ENCODE assay signal across 19 mouse cellular contexts in the genomic region with DNA sequence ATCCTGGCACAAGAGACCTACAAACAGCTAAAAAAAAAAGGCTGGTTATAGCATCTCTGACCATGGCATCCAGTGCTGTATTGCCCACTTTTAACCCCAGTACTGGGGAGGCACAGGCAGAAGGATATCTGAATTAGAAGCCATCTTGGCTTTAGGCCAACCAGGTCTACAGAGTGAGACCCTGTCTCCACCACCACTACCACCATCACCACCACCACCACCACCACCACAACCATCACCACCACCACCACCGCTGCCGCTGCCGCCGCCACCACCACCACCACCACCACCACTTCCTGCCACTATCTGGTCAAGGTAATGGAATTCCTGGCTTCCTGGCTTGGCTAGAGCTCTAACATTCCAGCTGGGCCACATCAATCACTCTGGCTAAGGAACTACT. TPM values are rescaled to one million over a fixed set of nuclear protein-coding genes. Genes with fewer than 3 reads are reported as not detected.
DNase-seq lines count a peak whose midpoint lies in the region; ATAC-seq lines count a peak whose summit lies in the region.
"Had no signal": no experiment of that assay in that cellular context is flagged by ENCODE, and none has a peak within 500 bp of the region (broad histone marks: within the 10 kb centered on the region; RNA-seq: fewer than 3 reads in every experiment).

No protein-coding gene starts in this region.

- ATAC-seq in limb, embryonic 15.5 days (ENCODE audit: insufficient number of reproducible peaks, low FRiP score, low TSS enrichment, low read depth), result no peak
- ATAC-seq: CD4-positive, CD25-positive, alpha-beta regulatory T cell, adult 4 months; forebrain, embryonic 15.5 days; hindbrain, postnatal 0 days had no signal

- intact Hi-C loops in heart, postnatal 25 days (cut with DNase I), result no loop called here

- no peaks in the 10 kb centered on the region for H3K36me3 ChIP-seq in limb, embryonic 15.5 days
- H3K36me3 ChIP-seq in limb, embryonic 10.5 days, result no peaks in the 10 kb centered on the region
- H3K36me3 ChIP-seq: embryonic facial prominence, embryonic 12.5 days; forebrain, embryonic 15.5 days; G1E; hindbrain, embryonic 13.5 days had no signal

- H3K27ac ChIP-seq in limb, embryonic 15.5 days, result peak overlapping the region; percentile 51; the same call in 1 of the 2 replicates
- no peak overlapping the region for H3K27ac ChIP-seq in limb, embryonic 10.5 days
- H3K27ac ChIP-seq: embryonic facial prominence, embryonic 12.5 days; forebrain, embryonic 15.5 days; hindbrain, embryonic 13.5 days; hindbrain, postnatal 0 days had no signal

- 92% methylated on average over 2 of the region's 4 CpGs for WGBS in limb, embryonic 15.5 days
- WGBS in limb, embryonic 10.5 days, result 94% methylated on average over 4 of the region's 4 CpGs

- H3K27me3 ChIP-seq in limb, embryonic 15.5 days, result no peaks in the 10 kb centered on the region
- no peaks in the 10 kb centered on the region for H3K27me3 ChIP-seq in limb, embryonic 10.5 days (ENCODE audit: low read depth, poor library complexity, severe bottlenecking)
- H3K27me3 ChIP-seq: embryonic facial prominence, embryonic 12.5 days; forebrain, embryonic 15.5 days; hindbrain, embryonic 13.5 days had no signal

- H3K4me1 ChIP-seq in limb, embryonic 15.5 days, result peaks cover 21% of the 10 kb centered on the region
- no peaks in the 10 kb centered on the region for H3K4me1 ChIP-seq in limb, embryonic 10.5 days

- peak; percentile 89 for DNase-seq in heart, adult 11 months
- DNase-seq in heart, adult 9 months (ENCODE audit: low spot score in 2 of 2), result no peak
- DNase-seq in heart, postnatal 4 days, result peak; percentile 14
- DNase-seq in heart, postnatal 25 days (ENCODE audit: low spot score), result no peak
- DNase-seq in limb, embryonic 10.5 days (ENCODE audit: low spot score), result no peak
- DNase-seq: adrenal gland, adult 8-10 months; adrenal gland, postnatal 36 days; B cell, adult 2 months; cerebellum, adult 2 months; cerebellum, postnatal 14 days; gastrocnemius, postnatal 36 days; kidney, adult 18-20 months had no signal

- no peak overlapping the region for H3K9ac ChIP-seq in limb, embryonic 15.5 days
- H3K9ac ChIP-seq: embryonic facial prominence, embryonic 12.5 days; forebrain, embryonic 15.5 days; hindbrain, embryonic 13.5 days had no signal

- H3K4me2 ChIP-seq in limb, embryonic 15.5 days, result no peak overlapping the region
- H3K4me2 ChIP-seq: embryonic facial prominence, embryonic 12.5 days; forebrain, embryonic 15.5 days; hindbrain, embryonic 13.5 days had no signal

- no peaks in the 10 kb centered on the region for H3K9me3 ChIP-seq in limb, embryonic 15.5 days
- H3K9me3 ChIP-seq in limb, embryonic 10.5 days (replicated peaks), result no peaks in the 10 kb centered on the region
- H3K9me3 ChIP-seq: embryonic facial prominence, embryonic 12.5 days; forebrain, embryonic 15.5 days; hindbrain, embryonic 13.5 days had no signal

- no peak overlapping the region for H3K4me3 ChIP-seq in limb, embryonic 15.5 days
- no peak overlapping the region for H3K4me3 ChIP-seq in limb, embryonic 10.5 days
- H3K4me3 ChIP-seq: embryonic facial prominence, embryonic 12.5 days; forebrain, embryonic 15.5 days; hindbrain, embryonic 13.5 days had no signal

RNA-seq across cellular contexts. Expression of gene Trib2, which starts 31.7 kb away (rescaled TPM):
- total RNA-seq in heart, postnatal 4 days (2021), result 10 to 100 TPM; 73.6 to 83.6 TPM
- total RNA-seq in heart, postnatal 25 days (2021), result 10 to 100 TPM; 39.1 to 41.1 TPM
- polyA plus RNA-seq in limb, embryonic 15.5 days (2015; fragmentation: Nextera tagmentation; extraction: Ambion mirVana), result 51.7 and 55.5 TPM in 2 replicates
- 20.8 and 32.7 TPM in 2 replicates for polyA plus RNA-seq in limb, embryonic 10.5 days (2016; fragmentation: Nextera tagmentation; extraction: Ambion mirVana)
- polyA plus RNA-seq: G1E had no signal

Comparison
In these comparisons a context has a peak if more than half of its experiments do, and no peak if none do; other contexts are left out.
1. DNase-seq: peak in heart, adult 11 months (single experiment) and heart, postnatal 4 days (single experiment); none in heart, adult 9 months (0 of 2), heart, postnatal 25 days (single experiment) and limb, embryonic 10.5 days (single experiment).